Mouse (Mus musculus) lung, embryonic 14.5 days (tissue): ENCODE results near the gene Ovgp1. TPM values are rescaled to one million over a fixed set of nuclear protein-coding genes. Genes with fewer than 3 reads are reported as not detected.
"Not testable (repeated sequence)": the region's sequence is repeated elsewhere in the genome, so short reads cannot be mapped to it uniquely, and the experiment has no call there.

Experiments
- ATAC-seq: fragments of 200-750 bp; cut with Nextera tagmentation; 2 replicates; pipeline ENCODE4 v1.8.0; 2017; ENCODE audit warnings: mild to moderate bottlenecking, moderate TSS enrichment, moderate library complexity; ENCODE audit not compliant: insufficient read depth
- DNase-seq: peaks from one replicate; pipeline ENCODE4 v3.0.0-alpha.2; 2015
- H3K27ac ChIP-seq: fragments of 300-500 bp; sonication (generic); 2 replicates; pipeline ENCODE4 v1.5.1; 2014; ENCODE audit warnings: low read depth, mild to moderate bottlenecking, moderate library complexity
- H3K27me3 ChIP-seq: fragments of 300-500 bp; sonication (generic); 2 replicates; pipeline ENCODE4 v1.6.1; 2014; ENCODE audit warnings: low read length, control low read depth; ENCODE audit not compliant: insufficient read depth
- H3K36me3 ChIP-seq: fragments of 300-500 bp; sonication (generic); 2 replicates; pipeline ENCODE4 v1.6.1; 2014; ENCODE audit warnings: control low read depth; ENCODE audit not compliant: insufficient read depth
- H3K4me1 ChIP-seq: fragments of 300-500 bp; sonication (generic); 2 replicates; pipeline ENCODE4 v1.6.1; 2014; ENCODE audit warnings: antibody characterized with exemption, control low read depth; ENCODE audit not compliant: insufficient read depth
- H3K4me2 ChIP-seq: fragments of 300-500 bp; sonication (generic); 2 replicates; pipeline ENCODE4 v1.6.1; 2014; ENCODE audit warnings: mild to moderate bottlenecking
- H3K4me3 ChIP-seq: fragments of 300-500 bp; sonication (generic); 2 replicates; pipeline ENCODE4 v1.5.1; 2014; ENCODE audit warnings: low read depth, low read length
- H3K9ac ChIP-seq: fragments of 300-500 bp; sonication (generic); 2 replicates; pipeline ENCODE4 v1.6.1; 2014
- H3K9me3 ChIP-seq: fragments of 300-500 bp; sonication (generic); 2 replicates; pipeline ENCODE4 v1.6.1; 2016; ENCODE audit warnings: low read depth, low read length, control low read depth
- CTCF ChIP-seq: IDR thresholded peaks from 2 replicates; pipeline ENCODE4 v1.5.1; 2016; ENCODE audit warnings: antibody characterized with exemption, low read depth
- WGBS: fragments of 180-500 bp; shearing (Covaris S2); extraction: QIAGEN DNeasy Blood & Tissue Kit; methylation state at CpG from one replicate; pipeline ENCODE4 v1.1.7; 2014; 5-methylcytosine and 5-hydroxymethylcytosine counted together
- polyA plus RNA-seq: library from polyadenylated mRNA; unstranded; fragments of >200 nt; fragmentation: Nextera tagmentation; extraction: Ambion mirVana; gene quantifications from 2 replicates; pipeline ENCODE4 v1.2.1, GENCODE M21; 2014

The Ovgp1 gene
- polyA plus RNA-seq, 1 experiment from 2014 or later, result 2.4 TPM

DNA sequence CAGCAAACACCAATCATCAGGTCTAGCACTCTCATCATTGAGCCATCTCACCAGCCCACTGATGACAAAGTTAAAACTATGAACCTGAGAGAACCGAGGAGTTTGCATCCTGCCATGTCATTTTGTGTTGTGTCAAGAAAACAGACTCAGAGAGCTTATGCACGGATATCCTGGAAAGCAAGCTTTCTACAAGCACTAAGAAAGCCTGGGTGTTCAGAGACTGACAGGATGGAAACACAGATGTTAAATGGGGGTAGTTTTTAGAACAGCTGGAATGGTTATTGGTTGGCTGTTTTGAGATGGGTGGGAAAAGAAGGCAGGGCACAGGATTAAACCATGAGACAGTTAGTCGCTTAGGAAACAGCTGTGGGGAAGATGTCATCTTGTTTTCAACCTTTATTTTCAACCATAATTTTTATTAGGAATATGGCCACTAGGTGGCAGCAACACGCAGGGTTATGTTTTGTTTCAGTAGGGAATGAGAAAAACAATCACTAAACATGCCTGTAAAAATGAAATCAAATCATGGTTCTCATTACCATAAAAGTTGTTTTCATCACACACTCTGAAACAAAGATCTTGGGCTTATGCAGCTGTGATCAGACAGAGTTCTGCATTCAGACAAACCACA is 18.3 kb downstream of the Ovgp1 start:
- Histone ChIP-seq H3K36me3 (no peaks in the 10 kb centered on the region), H3K4me2 (no peak overlapping the region), H3K4me3 (no peak overlapping the region), H3K27me3 (no peaks in the 10 kb centered on the region), H3K4me1 (no peaks in the 10 kb centered on the region), H3K9ac (no peak overlapping the region), H3K27ac (no peak overlapping the region), H3K9me3 (no peaks in the 10 kb centered on the region)
- WGBS, result 26% methylated on average over 4 of the region's 4 CpGs
- ATAC-seq, result no peak
- TF ChIP-seq CTCF, result peak; percentile 73
- DNase-seq, result peak; percentile 87

DNA sequence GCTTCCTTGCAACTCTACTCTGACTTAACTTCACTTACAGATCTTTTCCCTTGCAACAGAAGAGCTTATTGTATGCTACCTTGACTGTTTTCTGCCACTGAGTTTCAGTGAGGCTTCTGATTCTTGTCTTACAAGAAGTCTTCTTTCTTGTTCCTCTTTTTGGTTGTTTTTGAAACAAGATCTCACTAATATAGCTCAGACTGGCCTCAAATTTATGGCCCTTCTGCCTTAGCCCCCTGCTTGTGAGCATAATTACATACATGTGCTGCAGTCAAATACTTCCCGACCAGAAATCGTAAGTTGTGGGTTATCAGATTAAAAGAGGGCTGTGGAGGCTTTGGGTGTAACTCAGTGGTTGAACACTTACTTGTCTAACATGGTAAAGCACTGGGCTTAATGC is 21.2 kb downstream of the Ovgp1 start:
- Histone ChIP-seq H3K4me1 (no peaks in the 10 kb centered on the region), H3K27ac (no peak overlapping the region), H3K4me2 (no peak overlapping the region), H3K27me3 (no peaks in the 10 kb centered on the region), H3K4me3 (no peak overlapping the region), H3K36me3 (no peaks in the 10 kb centered on the region), H3K9ac (no peak overlapping the region), H3K9me3 (no peaks in the 10 kb centered on the region)
- WGBS, result 49% methylated on average over 2 of the region's 2 CpGs
- TF ChIP-seq CTCF, result no peak
- ATAC-seq (no peak), DNase-seq (no peak)

DNA sequence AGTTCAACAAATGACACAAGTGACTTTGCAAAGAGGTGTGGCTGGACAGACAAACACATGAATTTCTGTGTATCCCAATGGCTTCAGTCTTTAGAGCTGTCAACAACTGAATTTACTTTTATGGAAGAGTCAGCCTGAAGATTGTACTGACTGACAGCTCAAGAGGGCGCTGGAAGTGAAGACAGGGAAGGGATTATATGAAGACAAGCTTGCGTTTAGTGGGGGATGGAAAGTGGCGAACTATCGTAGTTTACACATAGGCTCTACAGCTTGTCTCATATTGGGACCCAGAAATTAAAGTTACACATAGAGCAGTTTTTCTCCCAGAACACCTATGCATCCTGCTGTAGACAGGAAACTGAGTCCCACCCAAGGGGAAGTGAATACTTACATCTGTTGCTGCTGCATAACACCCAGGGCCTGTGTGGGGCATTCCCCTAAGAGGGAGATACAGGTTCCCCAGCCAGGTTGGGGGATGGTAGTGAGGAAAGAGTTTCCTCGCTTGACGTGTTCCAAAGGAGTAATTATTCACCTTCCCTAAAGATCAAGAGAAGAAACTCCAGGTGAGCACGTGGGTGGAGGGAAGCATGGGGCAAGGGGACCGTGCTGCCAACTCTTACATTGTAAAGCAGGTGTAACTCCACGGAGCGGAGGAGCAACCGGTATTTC is 27.3 kb downstream of the Ovgp1 start:
- Histone ChIP-seq H3K27me3 (no peaks in the 10 kb centered on the region), H3K36me3 (no peaks in the 10 kb centered on the region), H3K9ac (no peak overlapping the region), H3K4me3 (no peak overlapping the region), H3K9me3 (no peaks in the 10 kb centered on the region), H3K27ac (no peak overlapping the region), H3K4me1 (no peaks in the 10 kb centered on the region; the same call in 1 of the 2 replicates), H3K4me2 (peak overlapping the region; percentile 44)
- DNase-seq (no peak), ATAC-seq (0 out of 2 replicates have a peak, but pooled peaks have one; percentile 38)
- WGBS, result 17% methylated on average over 11 of the region's 11 CpGs
- no peak for TF ChIP-seq CTCF

DNA sequence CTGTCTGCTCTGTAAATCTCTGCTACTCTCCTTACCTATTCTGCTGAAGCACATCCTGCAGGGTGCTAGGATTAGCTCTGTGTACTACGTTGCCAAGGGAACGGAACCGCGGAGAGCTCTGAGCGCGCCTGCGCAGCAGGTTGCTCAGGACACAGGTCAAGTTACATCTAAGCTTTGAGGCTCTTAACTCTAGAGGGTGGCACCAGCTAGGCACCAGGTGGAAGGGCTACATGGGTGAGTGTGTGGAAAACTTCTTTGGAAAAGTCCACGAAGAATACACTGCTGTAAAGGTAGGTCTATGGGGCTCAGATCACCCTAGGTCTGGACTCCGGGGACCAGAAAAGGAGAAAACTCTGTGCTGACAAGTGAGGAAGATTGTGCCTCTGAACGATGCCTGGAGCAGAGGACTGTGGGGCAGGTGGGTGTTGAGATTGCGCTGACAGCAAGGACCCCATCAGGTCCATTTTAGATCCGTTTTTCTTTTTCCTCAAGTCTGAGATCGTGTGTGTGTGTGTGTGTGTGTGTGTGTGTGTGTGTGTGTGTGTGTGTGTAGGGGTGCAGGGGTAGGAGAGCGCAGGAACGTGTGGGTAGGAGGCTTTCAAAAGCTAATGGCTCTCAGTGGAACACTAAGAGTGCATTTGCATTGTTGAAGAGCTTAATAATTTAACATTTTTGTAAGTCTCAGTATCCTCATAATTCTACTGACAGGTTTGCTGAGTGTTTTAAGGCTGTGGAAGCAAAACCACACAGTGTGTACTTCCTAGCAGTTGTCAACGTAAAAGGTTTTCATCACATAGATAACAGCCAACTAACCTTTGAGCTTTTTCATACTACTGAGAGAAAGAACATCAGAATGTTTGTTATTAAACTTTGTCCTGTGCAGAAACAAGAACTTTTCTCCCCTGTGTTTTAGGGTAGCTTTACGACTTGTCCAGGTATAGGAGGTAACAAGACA is 28.2 kb downstream of the Ovgp1 start:
- ATAC-seq, result peak; percentile 98
- 19% methylated on average over 17 of the region's 17 CpGs for WGBS
- peak; percentile 75 for DNase-seq
- H3K36me3 ChIP-seq, result no peaks in the 10 kb centered on the region
- H3K4me3 ChIP-seq, result no peak overlapping the region
- peak overlapping the region; percentile 44 for H3K4me2 ChIP-seq
- no peaks in the 10 kb centered on the region; the same call in 1 of the 2 replicates for H3K4me1 ChIP-seq
- no peaks in the 10 kb centered on the region for H3K9me3 ChIP-seq
- no peak overlapping the region for H3K9ac ChIP-seq
- TF ChIP-seq CTCF, result no peak
- H3K27ac ChIP-seq, result no peak overlapping the region
- no peaks in the 10 kb centered on the region for H3K27me3 ChIP-seq

DNA sequence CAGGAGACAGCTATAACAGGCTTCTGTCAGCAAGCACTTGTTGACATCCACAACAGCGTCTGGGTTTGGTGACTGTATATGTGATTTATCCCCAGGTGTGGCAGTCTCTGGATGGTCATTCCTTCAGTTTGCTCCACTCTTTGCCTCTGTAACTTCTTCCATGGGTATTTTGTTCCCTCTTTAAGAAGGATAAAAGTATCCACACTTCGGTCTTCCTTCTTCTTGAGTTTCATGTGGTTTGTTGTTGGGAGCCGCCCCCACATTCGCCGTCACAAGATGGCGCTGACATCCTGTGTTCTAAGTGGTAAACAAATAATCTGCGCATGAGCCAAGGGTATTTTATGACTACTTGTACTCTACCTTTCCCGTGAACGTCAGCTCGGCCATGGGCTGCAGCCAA is 29.8 kb downstream of the Ovgp1 start:
- not testable (repeated sequence) for H3K4me3 ChIP-seq, H3K4me1 ChIP-seq, H3K36me3 ChIP-seq, DNase-seq, H3K9ac ChIP-seq, H3K27ac ChIP-seq, H3K27me3 ChIP-seq, ATAC-seq, H3K4me2 ChIP-seq, H3K9me3 ChIP-seq
- WGBS, result 47% methylated on average over 10 of the region's 10 CpGs

DNA sequence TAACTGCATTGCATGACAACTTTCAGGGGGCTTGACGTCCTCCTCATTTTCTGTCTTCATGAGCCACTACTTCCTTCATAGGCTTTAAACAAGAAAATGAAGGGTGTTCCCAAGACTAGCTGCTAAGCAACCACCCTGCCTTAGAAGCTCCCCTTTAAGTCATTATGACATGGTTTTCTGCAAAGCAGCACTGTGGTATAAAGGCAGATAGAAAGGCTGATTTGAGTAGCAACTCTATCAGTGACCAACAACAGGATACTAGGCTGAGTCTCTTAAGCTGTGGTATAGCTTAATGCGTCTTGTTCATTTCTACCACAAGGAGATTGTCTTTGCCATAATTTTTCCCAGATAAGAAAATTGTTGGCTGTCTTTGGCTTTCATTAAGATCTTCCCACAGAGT is 41.0 kb downstream of the Ovgp1 start, which contains the start of gene Pifo:
Gene Pifo (minus strand): TSS at position 101 of the 400 bp plus-strand sequence.
- Histone ChIP-seq H3K9me3 (no peaks in the 10 kb centered on the region), H3K9ac (no peak within 1 kb of the TSS), H3K4me3 (no peak within 1 kb of the TSS), H3K4me2 (no peak within 1 kb of the TSS), H3K27me3 (no peaks in the 10 kb centered on the region), H3K27ac (no peak within 1 kb of the TSS), H3K36me3 (no peaks in the 10 kb centered on the region), H3K4me1 (no peaks in the 10 kb centered on the region)
- TF ChIP-seq CTCF, result no peak
- WGBS, result 85% methylated on average over 2 of the region's 2 CpGs
- ATAC-seq, result no peak
- no peak for DNase-seq

DNA sequence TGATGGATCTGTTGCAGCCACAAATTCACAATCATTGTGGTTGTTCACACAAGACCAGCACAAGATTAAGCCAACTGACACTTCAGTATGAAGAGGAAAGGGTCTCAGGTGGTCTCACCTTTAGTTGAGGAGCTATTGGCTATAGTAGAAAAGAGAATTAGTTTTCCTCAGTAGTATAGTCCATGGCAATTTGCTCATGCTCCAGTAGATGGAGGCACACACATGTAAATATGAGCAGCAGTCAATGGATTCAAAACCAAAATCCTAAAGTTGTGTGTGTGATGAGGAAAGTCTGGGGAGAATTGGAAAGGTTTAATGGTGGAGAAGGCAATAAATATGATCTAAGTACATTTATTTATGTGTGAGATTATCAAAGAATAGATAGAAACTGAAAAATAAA is 48.3 kb downstream of the Ovgp1 start:
- ATAC-seq (no peak), DNase-seq (peak; percentile 3)
- no peaks in the 10 kb centered on the region for H3K9me3 ChIP-seq

More for the DNA sequence above, 48.3 kb downstream of the Ovgp1 start:
- Histone ChIP-seq H3K4me3 (no peak overlapping the region), H3K4me2 (no peak overlapping the region), H3K27me3 (no peaks in the 10 kb centered on the region), H3K9ac (no peak overlapping the region), H3K4me1 (no peaks in the 10 kb centered on the region), H3K27ac (no peak overlapping the region), H3K36me3 (no peaks in the 10 kb centered on the region)
- TF ChIP-seq CTCF, result peak; percentile 41
